Mouse (Mus musculus) left cerebral cortex, adult 18-20 months (tissue): ENCODE measurements around the gene Kcnn3. TPM values are rescaled to one million over a fixed set of nuclear protein-coding genes. Genes with fewer than 3 reads are reported as not detected.

Source experiments
- DNase-seq, 2 experiments: peaks; one replicate each; pipeline ENCODE4 v3.0.0; 2021 to 2022; ENCODE audit warnings: low spot score in 2 of 2, mixed read lengths in 1 of 2
- total RNA-seq, 2 experiments: library from RNA; stranded (reverse); gene quantifications; 2 replicates each; pipeline ENCODE4 v1.2.3; 2021

Kcnn3 gene
- total RNA-seq, 2 experiments from 2014 or later: 20.4 to 26.9 TPM

DNA sequence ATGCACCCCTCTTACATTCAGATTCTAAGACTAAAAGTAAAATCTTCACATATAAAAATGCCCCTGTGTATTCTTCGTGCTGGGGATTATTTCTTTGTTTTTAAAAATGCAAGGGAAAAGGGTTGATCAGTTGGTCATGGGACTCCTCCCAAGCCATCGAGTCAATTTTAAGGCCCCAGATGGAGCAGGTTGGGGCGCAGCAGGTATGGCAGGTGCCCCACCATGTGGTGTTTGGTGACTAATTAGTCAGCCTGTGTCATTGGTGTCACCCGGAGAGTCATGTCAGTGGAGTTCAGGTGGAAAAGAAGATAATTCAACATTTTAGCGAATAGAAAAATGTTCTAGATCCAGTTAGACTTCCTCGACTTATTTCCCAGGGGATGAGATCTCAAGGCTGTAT is 41.4 kb downstream of the Kcnn3 start:
- DNase-seq: no peak

DNA sequence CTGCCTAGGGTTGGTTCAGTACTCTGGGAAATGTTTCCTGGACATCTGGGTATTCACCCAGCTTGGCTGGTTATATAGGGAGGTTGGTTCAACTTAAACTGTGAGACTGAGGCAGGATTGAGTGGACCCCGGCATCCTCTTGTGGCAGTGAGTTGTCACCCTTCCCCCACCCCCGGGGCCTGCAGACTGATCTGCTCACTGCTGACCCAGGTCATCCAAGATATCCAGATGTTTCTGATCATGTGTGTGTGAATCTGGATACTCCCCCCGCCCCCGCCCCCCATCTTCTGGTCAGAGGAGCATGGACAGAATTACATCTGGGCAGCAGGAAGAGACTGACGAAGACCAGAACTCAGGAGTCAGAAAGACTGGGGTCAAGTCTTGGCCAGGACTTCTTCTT is 45.4 kb downstream of the Kcnn3 start:
- no peak for DNase-seq

DNA sequence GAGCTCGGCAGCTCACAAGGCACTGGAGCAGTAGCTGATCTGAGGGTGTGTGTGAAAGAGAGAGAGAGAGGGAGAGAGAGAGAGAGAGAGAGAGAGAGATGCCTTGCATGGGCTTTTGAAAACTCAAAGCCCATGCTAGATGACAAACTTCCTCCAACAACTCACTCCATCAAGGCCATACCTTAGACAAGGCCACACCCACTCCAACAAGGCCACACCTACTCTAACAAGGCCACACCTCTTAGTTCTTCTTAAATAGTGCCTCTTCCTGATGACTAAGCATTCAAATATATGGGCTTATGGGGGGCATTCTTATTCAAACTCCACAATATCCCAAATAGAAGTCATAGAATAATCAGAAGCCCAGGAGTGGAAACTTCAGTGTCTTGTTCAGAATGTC is 49.1 kb downstream of the Kcnn3 start:
- no peak for DNase-seq

DNA sequence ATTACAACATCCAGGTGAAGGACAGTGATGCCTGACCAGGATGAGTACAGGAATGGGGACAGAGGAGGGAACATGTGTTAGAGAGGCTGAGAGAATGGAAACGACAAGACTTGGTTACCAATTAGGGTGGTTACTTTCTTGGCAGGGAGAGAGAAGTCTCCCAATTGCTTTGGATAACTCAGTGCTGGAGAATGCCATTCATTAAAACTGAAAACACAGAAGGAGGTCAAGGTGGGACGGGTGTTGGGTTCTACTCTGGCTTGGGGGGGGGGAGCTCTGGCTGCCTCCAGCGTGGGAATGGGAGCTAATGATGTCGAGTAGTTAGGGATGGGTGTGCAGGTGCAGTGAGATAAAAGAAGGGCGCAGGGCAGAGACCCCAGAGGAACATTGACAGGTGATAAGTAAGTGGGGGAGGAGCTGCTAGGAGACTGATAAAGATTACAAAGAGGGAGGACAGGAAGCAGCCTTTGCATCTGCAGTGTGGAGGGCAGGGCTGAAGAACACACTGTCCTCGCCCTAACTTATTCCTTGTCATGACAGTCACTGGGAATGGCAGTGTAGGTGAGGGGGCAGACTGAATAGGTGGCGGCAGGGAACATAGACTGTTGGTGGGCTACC is 49.9 kb downstream of the Kcnn3 start:
- no peak for DNase-seq

DNA sequence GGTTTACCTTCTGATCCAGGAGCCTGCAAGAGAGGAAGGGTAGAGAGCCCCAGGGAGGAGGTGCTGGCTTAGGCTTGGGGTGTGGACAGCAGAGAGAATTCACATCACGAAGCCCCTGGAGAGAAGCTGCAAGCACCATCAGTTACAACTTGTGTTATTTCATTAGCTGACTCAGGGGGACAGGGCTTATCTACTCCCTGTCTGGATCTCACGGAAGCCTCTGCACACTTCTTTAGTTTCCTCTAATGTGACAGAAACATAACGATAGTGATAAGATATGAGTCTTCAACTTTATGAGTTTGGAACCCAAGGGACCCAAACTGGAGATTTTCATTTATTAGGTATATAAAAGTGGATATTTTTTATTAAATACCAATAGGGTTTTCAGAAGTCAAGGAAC is 50.4 kb downstream of the Kcnn3 start:
- DNase-seq: no peak

DNA sequence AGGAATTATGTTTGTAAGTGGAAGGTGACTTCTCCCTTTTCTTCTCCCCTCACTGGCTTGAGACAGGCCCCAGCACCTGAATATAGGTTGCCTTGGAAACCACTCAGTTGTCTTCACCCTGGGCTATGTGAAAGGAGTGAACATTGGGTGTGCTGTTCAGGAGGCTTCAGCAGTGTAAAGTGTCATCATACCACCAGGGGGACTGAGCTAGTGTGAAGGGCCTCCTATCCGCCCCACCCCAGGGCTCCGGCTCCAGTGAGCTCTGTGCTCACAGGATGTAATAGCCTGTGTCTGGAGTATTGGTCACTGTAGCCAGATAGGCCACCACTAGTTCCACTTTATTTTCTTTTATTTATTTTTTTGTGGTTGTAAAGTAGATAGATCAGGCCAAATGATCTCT is 54.3 kb downstream of the Kcnn3 start:
- no peak for DNase-seq

DNA sequence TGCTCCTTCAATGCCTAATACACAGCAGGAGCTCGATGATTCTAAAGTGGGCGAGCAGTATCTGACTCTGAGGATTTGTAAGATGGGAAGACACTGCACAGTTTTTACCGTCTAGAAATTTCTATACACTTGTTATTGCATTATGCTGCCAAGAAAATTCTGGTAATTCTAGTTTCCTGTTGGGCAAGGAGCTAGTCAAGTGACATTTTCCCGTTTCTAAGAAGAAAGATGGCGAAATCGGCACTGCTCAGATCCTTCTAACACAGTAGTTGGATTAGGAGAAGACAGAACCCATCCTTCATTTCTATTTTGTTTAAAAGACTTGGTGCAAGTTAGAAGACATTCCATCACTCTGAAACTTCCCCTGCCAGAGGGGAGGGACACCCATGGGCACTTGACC is 56.4 kb downstream of the Kcnn3 start:
- no peak for DNase-seq

DNA sequence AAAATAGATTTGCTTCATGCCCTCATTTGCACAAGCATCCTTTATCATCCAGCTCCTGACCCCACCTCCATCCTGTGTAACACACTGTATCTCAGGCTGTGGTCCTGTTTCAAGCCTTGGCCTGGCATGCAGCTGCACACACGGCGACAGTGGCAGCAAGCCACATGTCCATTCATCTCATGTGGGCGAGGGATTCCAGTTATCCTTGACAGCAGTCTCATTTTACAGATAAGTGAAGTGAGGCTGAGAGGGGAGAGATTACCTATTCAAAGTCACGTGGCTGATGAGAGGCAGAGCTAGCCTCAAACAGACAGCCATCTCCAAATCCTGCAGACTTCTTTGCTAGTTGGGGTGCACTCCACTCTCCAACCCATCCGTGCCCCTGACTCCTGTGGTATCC is 57.2 kb downstream of the Kcnn3 start:
- DNase-seq: no peak

DNA sequence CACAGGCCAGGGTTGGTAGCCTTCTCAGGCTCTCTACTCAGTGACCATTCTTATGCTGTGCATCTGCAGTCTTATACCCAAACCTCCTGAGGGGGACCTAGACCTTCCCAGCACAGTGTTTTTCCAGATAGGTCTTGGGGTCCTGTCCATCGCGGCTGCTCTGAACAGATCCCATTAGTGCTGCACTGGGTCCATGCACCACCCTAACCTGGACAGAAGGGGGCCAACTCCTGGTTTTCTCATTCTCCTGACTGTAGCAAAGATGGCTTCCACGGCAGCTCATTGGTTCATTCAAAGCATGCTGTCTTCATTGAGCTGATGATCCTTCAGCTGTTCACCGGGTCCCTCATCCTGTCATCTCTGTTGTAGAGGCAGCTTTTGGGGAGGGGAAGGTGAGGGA is 58.1 kb downstream of the Kcnn3 start:
- DNase-seq: no peak

DNA sequence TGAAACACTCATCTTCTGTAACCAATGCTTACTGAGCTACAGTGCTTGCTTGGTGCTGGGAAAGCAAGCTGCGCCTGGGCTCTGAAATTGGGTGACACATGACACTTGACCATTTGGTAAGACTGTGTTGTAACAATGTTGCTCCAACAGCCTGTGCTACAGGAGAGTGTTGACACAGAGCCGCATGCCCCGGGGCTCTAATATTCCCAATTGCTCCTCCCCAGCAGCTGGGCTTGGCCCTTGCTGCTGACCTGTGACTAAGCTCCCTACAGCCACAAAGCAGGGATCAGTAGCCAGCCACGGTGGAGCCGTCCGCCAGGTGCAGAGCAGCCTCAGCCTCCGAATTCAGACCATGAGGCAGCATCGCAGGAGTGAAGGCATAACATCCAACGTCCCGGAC is 58.8 kb downstream of the Kcnn3 start:
- DNase-seq: no peak

DNA sequence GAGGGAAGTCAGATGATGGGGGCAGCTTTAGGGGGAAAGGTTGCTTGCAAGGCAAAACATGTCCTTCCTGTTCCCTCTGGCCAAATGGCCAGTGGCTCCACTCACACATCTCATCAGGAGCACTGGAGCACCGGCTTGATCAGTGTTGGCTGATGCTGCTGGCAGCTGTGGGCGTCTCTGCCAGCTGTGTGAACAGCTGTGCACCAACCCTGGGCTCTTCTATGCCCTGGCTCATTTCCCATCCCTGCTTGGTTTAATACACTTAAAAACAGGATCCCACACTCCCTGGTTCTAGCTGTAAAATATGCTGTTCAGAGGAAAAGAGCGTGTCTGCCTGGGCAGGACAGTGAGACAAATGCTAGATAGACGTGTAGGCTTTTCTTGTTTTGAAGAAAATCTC is 64.3 kb downstream of the Kcnn3 start:
- no peak for DNase-seq

DNA sequence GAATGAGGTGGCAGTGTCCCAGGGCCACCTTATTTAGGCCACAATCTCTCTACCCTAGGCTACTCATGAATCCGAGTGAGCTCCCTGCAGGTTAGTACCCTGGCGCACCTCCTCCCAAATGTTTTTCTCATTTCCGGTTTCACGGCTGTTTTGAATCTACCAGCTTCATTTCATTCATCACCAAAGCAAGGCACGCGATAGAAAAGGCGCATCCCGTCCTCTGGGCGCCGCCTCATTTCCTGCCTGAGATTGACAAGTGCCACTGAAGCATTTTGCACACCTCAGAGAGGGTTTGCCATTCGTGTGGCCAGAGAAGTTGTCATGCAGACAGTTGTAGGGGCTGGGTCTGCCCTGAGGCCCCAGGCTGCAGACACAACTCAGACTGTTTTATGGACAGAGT is 68.5 kb downstream of the Kcnn3 start:
- no peak for DNase-seq

DNA sequence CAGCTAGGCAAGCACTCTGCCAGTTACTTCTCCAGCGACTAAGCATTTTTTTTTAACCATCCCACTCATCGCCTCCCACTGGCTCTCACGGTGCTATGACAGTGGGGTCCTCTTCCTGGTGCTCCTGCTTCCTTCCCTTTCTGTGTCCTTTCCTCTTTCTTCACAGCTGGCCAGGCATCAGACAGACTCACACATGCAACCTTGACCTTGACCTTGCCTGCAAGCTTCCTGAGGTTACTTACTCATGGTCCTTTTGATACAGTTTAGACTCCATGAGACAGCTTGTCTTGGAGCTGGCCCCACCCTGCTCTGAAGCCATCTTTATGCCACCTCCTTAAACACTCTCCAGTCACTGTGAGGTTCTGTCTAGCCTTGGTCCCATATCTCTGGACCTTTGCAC is 69.4 kb downstream of the Kcnn3 start:
- no peak for DNase-seq

DNA sequence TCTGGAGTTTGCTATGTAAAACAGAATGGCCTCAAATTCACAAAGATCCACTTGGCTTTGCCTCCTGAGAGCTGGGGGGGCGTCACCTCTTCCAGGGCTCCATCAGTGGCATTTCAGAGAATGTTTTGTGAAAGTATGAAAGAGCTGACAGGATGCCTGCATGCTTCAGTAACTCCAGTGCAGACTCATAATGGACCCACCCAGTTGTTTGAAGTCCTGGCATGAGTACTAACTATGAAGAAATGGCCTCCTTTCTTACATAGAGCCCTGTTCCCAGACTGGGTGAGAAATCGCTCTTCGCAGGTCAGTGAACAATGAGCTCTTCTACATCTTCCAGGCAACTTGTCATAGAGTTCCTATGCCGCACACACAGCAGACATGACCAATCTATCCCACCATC is 70.4 kb downstream of the Kcnn3 start:
- no peak for DNase-seq

DNA sequence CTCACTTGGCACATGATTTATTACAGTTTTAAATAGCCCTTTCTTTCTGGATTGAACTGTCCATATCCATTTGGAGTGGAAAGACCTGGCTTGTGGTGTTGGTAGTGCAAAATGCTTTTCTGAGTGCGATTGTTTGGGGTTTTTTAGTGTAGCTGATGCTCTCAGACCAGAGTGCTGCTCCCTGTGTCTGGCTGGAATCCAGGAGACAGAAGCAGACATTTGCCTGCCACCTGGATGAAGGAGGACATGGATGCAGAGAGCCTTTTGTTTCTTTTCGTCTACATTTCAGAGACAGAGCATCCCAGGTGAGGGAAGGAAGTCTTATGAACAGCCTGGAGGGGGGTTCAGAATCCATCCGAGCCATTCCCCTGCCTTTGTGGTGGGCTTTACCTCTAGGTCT is 71.5 kb downstream of the Kcnn3 start:
- DNase-seq: no peak

DNA sequence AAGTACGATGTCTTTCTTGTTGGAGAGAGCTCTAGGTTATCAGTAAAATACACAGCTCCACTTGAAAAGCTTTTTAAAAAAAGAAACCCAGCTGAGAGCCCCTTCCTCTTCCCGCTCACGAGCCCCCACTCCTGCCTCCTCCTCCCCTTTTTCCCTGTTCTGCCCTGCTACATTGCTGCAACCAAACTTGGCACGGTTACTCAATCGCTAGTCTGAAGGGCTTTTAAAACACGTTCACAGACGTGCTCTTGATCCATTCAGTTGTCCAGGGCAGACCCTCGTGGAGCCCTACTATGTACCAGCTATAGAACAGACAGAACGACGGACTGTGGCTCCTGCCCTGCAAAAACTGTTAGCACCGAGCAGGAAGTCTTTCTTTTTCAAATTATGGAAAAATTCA is 72.8 kb downstream of the Kcnn3 start:
- no peak for DNase-seq

DNA sequence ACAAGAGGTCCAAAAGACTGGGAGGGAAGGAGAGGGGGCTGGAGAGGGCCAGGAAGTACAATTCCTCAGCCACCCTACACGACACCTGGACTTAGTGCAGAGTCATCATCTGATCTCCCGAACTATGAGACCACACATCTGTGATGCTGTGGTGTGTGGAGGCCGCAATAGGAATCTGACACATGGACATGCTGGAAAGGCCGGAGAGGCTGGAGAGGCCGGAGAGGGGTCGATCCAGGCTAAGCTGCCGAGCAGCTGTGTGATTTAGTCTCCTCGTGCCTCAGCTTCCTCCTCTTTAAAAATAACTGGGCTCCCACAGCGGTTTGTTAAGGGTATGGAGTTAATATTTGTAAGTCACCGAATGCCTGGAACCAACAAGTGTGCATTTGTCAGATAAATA is 73.6 kb downstream of the Kcnn3 start:
- no peak for DNase-seq

DNA sequence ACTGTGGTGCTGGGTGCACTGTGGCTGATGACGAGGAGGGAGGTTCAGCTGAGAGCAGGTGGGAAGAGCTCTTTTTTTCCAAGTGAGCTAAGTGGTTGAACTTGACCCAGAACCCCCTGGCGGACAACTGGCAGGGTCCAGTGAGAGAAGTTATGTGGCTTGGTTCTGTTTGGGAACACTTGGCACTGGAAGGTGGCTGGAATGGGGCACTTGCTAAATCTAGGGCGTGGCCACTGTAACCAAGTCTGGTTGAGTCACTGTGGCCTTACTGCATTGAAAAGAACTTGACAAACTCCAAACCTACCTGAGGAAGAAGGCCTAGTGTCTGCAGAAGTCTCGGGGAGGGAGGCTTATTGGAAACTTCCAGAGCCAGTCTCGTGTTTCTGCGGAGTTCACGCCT is 78.4 kb downstream of the Kcnn3 start:
- no peak for DNase-seq

DNA sequence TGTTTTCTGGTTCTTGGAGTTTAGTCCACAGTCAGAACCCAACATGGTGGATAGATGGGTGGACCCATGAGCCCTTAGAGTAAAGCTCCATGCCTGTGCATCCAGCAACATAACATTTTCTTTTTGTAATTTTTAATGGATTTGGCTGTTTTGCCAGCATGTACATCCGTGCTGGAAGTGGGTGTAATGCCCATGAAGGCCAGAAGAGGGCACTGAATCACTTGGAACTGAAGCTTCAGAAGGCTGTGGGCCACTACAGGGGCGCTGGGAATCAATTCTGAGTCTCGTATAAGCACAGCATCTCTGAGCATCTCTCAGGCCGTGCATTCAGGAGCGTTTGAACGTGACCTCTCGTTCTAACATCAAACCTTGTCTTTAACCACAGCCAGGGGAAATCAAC is 79.0 kb downstream of the Kcnn3 start:
- no peak for DNase-seq

DNA sequence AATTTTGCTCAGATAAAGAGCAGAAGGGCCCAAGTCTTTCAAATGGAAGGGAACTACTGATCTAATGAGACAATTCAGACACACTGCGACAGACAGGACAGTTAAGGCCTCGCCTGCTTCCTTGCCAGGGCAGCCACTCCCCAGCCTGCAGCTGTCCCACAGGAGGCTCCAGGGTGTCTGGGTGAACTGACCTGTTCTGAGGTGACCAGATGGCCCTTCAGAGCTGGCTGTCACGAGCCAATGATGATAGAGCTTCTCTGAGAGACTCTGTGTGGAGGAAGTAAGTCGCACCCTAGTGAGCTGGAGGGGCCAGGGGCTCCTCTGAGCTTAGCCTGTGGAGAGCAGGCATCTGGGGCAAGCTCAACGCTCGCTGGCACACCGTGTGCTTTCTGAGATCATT is 81.1 kb downstream of the Kcnn3 start:
- no peak for DNase-seq

DNA sequence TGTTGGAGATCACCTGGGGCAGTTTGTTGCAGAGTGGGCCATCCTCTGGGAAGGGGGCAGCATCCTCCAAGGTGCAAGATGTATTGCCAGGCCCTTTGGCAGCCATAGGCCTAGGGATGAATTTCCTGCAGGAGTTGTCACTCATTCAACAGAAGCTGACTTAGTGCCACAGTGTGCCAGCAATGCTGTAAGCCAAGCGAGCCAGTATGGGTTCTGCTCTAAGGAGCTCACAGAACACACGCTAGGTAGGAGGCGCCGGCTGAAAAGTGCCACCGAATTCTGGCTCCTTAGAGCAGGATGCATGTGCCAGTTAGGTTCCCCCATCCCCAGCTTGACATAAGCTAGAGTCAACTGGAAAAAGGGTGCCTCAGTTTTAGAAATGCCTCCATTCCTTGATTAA is 83.3 kb downstream of the Kcnn3 start:
- DNase-seq: no peak

DNA sequence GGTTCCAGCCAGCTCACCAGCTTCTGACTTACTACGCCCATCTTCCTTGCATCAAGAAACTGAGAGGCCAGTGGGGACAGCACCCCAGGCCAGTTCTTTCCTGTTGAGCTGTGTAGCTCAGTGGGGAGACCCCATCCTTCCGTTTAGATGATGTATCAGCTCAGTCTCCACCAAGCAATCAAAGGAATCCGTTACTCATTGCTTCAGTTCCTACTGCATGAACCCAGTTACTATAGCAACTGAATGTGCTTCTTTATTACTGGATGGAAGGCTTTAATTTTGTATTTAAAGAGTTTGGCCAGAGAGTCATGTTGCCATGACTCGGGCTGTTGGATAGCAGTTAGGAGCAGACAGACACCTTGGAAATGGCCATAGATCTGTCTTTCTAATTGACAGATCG is 85.3 kb downstream of the Kcnn3 start:
- DNase-seq: no peak

DNA sequence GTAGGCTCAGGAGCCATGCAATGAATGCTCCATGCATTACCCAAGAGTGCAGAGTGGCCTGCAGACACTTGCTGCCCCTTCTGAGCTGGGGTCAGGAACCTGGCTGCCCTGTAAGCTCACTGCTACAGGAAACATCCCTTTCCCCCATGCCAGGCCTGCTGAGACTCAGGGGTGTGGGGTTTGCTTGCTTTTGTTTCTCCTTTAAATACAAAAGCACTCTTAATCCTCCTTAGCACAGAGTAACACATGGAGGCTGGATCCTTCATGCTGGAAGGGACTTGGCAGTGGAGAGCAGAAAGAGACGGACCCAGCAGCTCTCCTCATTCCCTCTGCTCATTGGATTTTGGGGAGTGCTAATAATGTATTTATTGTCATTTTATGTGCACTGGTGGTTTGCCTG is 87.4 kb downstream of the Kcnn3 start:
- no peak for DNase-seq

DNA sequence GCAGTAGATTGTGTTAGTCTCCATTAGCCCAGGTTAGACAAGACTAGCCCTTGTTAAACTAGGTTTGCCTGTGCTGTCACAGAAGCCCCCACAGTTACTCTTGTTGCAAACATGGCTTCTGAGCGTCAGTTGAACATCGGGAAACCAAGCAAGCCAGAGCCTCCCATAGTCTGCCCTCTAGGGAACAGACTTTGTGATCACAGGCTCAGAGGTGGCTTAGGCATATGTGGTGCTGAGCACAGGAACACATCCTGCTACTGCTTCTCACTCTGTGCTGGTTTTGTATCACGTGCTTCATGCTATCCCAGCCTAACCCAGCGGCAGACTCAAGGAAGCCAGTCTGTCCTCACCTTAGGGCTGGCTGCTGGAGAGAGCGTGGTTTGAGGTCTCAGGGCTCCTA is 92.1 kb downstream of the Kcnn3 start:
- DNase-seq: no peak
